Mouse (Mus musculus): ENCODE data around the gene Gm14548. TPM values are rescaled to one million over a fixed set of nuclear protein-coding genes. Genes with fewer than 3 reads are reported as not detected.
"Not testable (repeated sequence)": the region's sequence is repeated elsewhere in the genome, so short reads cannot be mapped to it uniquely, and the experiment has no call there.

Gm14548 gene
- polyA plus RNA-seq (2012; rRNA removed): not detected in 2 replicates

DNA sequence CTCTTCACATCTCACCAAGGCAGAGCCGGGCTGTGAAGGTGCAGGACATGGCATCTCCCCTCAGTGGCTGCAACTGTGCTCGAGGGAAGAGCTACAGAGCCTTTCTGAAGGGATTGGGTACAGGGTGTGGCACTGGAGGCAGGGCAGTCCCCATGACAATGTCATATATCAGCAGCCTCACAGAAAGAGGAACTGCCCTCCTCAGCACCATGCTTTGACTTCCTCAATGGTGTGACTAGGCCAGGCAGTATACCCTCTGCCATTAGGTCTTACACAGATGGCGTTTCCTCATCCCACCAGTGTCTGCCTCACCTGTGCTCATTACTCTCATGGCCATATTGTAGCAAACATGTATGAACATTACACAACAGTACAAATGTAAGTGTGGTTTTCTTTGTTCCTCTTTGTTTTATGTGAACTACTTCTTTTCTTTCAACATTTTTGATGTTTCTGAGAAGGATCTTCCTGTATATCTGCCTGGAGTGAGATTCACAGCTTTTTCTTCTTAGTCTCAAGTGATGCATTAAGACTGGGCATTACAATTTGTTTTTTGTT lies at the start of gene Gm14548:
Gene Gm14548, minus strand, starts transcription at position 85 of the 555 bp plus-strand sequence.
- not testable (repeated sequence) for H3K4me3 ChIP-seq (replicated peaks; ENCODE audit: insufficient read depth, low read depth, low read length); H3K27me3 ChIP-seq (ENCODE audit: control insufficient read depth, insufficient read depth, low read length); H3K4me1 ChIP-seq (ENCODE audit: control insufficient read depth, insufficient read depth, low read length); H3K27ac ChIP-seq (ENCODE audit: insufficient read depth, low read length); DNase-seq
- WGBS: 57% methylated on average over 3 of the region's 3 CpGs

DNA sequence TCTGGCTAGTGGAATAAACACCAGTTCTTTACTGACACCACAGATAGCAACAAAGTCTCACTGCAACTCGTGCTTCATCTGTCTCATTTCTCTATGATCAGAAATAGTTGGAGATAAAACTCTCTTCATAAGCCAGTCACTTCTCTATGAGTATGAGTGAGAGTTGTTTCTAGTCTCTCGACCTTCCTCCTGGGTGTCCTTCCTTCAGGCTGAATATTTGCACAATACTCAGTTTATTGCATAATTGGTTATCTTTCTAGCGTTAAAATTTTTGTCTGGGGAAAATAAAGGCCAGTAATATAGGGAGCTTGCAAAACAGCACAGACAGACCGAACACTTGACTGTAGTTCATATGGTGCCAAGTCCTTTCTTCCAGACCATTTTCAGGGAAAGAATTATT lies 48.2 kb upstream of the Gm14548 start:
- Histone ChIP-seq H3K4me3 (replicated peaks; ENCODE audit: insufficient read depth, low read depth, low read length) (no peak overlapping the region), H3K4me1 (ENCODE audit: control insufficient read depth, insufficient read depth, low read length) (no peaks in the 10 kb centered on the region), H3K27ac (ENCODE audit: insufficient read depth, low read length) (no peak overlapping the region), H3K27me3 (ENCODE audit: control insufficient read depth, insufficient read depth, low read length) (no peaks in the 10 kb centered on the region)
- TF ChIP-seq CTCF (IDR thresholded peaks at IDR 0.05; ENCODE audit: borderline replicate concordance, insufficient read depth, low read depth, low read length) (no peak), POLR2A (IDR thresholded peaks at IDR 0.05; ENCODE audit: borderline replicate concordance, insufficient read depth, low read length) (no peak)
- no peak for DNase-seq
- WGBS: 62% methylated on average over 4 of the region's 4 CpGs

DNA sequence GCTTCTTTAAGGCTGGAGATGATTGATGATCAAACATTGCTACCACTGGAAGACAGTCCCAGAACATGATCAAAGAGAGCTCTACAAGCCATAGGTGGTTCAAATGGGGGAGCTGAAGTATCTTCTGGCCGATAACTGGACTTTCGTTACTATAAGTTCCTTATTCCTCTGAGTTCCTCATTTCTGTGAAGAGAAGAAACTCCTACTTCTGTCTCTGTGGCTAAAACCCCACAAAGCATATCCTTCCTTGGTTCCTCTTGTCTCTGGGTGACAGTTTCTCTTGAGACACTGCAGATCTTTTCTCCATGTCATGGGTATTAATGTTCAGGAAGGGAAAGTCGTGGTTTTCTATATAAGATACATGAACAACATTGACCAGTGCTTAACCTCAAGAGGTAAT lies 43.0 kb upstream of the Gm14548 start:
- TF ChIP-seq POLR2A (IDR thresholded peaks at IDR 0.05; ENCODE audit: borderline replicate concordance, insufficient read depth, low read length): no peak
- TF ChIP-seq CTCF (IDR thresholded peaks at IDR 0.05; ENCODE audit: borderline replicate concordance, insufficient read depth, low read depth, low read length): no peak
- no peak for DNase-seq
- Histone ChIP-seq H3K4me1 (ENCODE audit: control insufficient read depth, insufficient read depth, low read length) (no peaks in the 10 kb centered on the region), H3K4me3 (replicated peaks; ENCODE audit: insufficient read depth, low read depth, low read length) (no peak overlapping the region), H3K27me3 (ENCODE audit: control insufficient read depth, insufficient read depth, low read length) (no peaks in the 10 kb centered on the region), H3K27ac (ENCODE audit: insufficient read depth, low read length) (no peak overlapping the region)
- WGBS: 70% methylated on average over 3 of the region's 3 CpGs

DNA sequence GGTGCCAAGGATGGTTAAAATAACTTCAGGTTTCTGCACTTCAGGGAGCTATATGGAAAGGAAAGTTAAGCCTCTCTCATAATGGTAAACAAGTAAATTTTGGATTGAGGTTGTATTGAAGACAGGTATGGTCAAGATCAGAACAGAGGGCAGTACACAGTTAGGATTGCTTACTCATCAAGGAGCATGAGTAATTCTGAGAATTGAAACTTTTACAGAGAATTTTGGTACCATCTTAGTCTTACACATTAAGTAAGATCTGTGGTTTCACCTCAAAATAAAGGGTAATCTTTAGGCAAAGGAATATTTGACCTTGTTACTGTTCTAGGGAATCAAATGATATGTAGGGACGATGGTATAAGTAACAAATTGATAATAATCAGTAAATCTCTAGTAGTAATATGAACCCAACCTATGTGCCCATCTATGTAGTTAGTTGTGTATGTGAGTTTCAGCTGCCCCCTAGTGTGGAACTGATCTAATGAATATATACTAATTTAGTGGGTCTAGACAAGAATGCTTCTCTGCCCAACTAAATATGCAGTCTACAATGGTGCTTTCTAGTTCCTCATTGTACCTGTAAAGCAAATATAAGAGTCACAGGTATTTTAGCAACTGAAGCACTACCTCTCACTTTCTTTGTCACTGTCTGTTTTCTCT lies 42.1 kb upstream of the Gm14548 start:
- Histone ChIP-seq H3K27ac (ENCODE audit: insufficient read depth, low read length) (no peak overlapping the region), H3K27me3 (ENCODE audit: control insufficient read depth, insufficient read depth, low read length) (no peaks in the 10 kb centered on the region), H3K4me3 (replicated peaks; ENCODE audit: insufficient read depth, low read depth, low read length) (no peak overlapping the region), H3K4me1 (ENCODE audit: control insufficient read depth, insufficient read depth, low read length) (no peaks in the 10 kb centered on the region)
- TF ChIP-seq POLR2A (IDR thresholded peaks at IDR 0.05; ENCODE audit: borderline replicate concordance, insufficient read depth, low read length) (no peak), CTCF (IDR thresholded peaks at IDR 0.05; ENCODE audit: borderline replicate concordance, insufficient read depth, low read depth, low read length) (no peak)
- no peak for DNase-seq
- 47% methylated on average over 1 of the region's 1 CpGs for WGBS

DNA sequence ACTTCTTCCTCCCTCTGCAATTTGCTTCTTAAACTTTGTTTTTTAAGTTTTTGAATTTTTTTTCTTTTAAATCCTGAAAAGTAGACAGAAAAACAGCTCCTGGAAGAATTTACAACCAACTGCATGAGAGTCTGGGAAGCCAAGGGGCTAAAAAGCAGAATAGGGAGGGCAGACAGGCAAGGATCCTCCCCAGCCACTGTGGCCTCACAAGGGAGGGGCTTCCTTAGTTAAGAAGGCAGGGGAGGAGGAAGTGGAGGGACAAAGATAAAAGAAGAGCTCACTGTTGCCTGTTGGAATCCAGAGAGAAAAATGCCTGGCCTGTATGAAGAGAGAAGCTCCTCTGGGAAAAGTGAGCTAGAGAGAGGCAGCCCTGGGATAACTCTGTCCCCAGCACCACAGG lies 37.6 kb upstream of the Gm14548 start:
- H3K27ac ChIP-seq (ENCODE audit: insufficient read depth, low read length); H3K4me1 ChIP-seq (ENCODE audit: control insufficient read depth, insufficient read depth, low read length); DNase-seq; H3K4me3 ChIP-seq (replicated peaks; ENCODE audit: insufficient read depth, low read depth, low read length); H3K27me3 ChIP-seq (ENCODE audit: control insufficient read depth, insufficient read depth, low read length): not testable (repeated sequence)

DNA sequence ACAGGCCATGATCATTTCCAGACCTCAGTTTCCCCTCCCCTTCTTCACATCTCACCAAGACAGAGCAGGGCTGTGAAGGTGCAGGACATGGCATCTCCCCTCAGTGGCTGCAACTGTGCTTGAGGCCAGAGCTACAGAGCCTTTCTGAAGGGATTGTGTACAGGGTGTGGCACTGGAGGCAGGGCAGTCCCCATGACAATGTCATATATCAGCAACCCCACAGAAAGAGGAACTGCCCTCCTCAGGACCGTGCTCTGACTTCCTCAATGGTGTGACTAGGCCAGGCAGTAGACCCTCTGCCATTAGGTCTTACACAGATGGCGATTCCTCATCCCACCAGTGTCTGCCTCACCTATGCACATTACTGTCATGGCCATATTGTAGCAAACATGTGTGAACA lies 17.5 kb upstream of the Gm14548 start, which contains the start of gene Lilra6:
Gene Lilra6, minus strand, starts transcription at position 117 of the 400 bp plus-strand sequence.
- not testable (repeated sequence) for DNase-seq; H3K27ac ChIP-seq (ENCODE audit: insufficient read depth, low read length); H3K4me1 ChIP-seq (ENCODE audit: control insufficient read depth, insufficient read depth, low read length); H3K4me3 ChIP-seq (replicated peaks; ENCODE audit: insufficient read depth, low read depth, low read length); H3K27me3 ChIP-seq (ENCODE audit: control insufficient read depth, insufficient read depth, low read length)
- 53% methylated on average over 2 of the region's 2 CpGs for WGBS

DNA sequence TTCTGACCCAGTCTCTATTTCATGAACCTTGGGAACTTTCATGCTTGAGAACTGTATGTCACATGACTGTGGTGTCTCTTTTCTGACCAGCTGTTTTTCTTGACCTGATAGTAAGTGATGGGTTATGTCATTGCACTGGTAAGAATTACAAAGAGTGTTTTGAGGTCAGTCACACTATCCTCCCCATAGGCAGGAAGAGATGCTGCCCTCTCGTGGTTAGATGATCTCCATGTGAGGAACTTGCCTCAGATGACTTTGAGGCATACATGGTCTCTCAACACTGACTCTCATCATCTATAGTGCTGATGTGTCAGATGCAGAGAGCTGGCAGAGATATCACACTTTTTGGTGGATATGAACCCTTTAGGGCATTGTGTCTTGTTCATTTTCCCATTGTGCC lies 5.8 kb upstream of the Gm14548 start:
- no peak for TF ChIP-seq CTCF (IDR thresholded peaks at IDR 0.05; ENCODE audit: borderline replicate concordance, insufficient read depth, low read depth, low read length)
- TF ChIP-seq POLR2A (IDR thresholded peaks at IDR 0.05; ENCODE audit: borderline replicate concordance, insufficient read depth, low read length): no peak
- no peak for DNase-seq
- WGBS: 16% methylated on average over 1 of the region's 1 CpGs
- Histone ChIP-seq H3K4me1 (ENCODE audit: control insufficient read depth, insufficient read depth, low read length) (no peaks in the 10 kb centered on the region), H3K27ac (ENCODE audit: insufficient read depth, low read length) (no peak overlapping the region), H3K4me3 (replicated peaks; ENCODE audit: insufficient read depth, low read depth, low read length) (no peak overlapping the region), H3K27me3 (ENCODE audit: control insufficient read depth, insufficient read depth, low read length) (no peaks in the 10 kb centered on the region)

DNA sequence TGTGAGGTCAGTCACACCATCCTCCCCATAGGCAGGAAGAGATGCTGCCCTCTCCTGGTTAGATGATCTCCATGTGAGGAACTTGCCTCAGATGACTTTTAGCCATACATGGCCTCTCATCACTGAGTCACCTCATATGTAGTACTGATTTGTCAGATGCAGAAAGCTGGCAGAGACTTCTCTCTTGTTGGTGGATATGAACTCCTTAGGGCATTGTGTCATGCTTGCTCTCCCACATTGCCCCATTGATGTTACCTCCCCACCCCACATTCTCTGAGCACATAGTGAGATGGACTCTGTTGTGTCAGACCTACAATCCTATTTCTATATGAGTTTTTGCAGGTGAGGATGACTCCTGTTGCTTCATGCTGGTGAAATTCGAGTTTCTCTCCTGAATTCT lies 22.9 kb downstream of the Gm14548 start:
- no CpG with 5 or more reads among the region's 1 CpGs for WGBS

DNA sequence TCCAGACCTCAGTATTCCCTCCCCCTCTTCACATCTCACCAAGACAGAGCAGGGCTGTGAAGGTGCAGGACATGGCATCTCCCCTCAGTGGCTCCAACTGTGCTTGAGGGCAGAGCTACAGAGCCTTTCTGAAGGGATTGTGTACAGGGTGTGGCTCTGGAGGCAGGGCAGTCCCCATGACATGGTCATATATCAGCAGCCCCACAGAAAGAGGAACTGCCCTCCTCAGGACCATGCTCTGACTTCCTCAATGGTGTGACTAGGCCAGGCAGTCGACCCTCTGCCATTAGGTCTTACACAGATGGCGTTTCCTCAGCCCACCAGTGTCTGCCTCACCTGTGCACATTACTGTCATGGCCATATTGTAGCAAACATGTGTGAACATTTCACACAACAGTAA lies 53.0 kb downstream of the Gm14548 start, which contains the start of gene Pira2:
Gene Pira2, minus strand, starts transcription at position 101 of the 400 bp plus-strand sequence.
- not testable (repeated sequence) for H3K27ac ChIP-seq (ENCODE audit: insufficient read depth, low read length); DNase-seq; H3K4me1 ChIP-seq (ENCODE audit: control insufficient read depth, insufficient read depth, low read length); H3K4me3 ChIP-seq (replicated peaks; ENCODE audit: insufficient read depth, low read depth, low read length); H3K27me3 ChIP-seq (ENCODE audit: control insufficient read depth, insufficient read depth, low read length)
- WGBS: no CpG with 5 or more reads among the region's 2 CpGs

More for the DNA sequence above, 22.9 kb downstream of the Gm14548 start:
- DNase-seq; H3K4me3 ChIP-seq (replicated peaks; ENCODE audit: insufficient read depth, low read depth, low read length); H3K27me3 ChIP-seq (ENCODE audit: control insufficient read depth, insufficient read depth, low read length); H3K4me1 ChIP-seq (ENCODE audit: control insufficient read depth, insufficient read depth, low read length); H3K27ac ChIP-seq (ENCODE audit: insufficient read depth, low read length): not testable (repeated sequence)

DNA sequence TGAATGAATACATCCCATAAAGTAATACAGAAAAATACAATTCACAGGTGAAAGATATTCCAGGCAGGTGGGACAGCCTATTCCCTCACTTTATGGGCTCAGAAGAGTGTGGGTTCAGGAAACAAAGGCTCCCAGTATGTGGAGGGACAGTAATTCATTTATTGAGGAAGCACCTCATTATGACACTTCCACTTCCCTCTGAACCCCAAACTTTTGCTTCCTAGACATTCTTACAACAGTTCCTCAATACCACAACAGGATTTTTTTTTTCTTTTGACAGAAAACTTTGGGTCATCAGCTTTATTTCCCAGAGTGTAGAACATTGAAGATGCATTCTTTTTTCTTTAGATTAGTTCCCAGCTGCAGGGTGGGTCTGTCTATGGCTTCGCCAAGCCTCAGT lies 60.1 kb downstream of the Gm14548 start:
- no CpG with 5 or more reads among the region's 1 CpGs for WGBS
- not testable (repeated sequence) for H3K27ac ChIP-seq (ENCODE audit: insufficient read depth, low read length); H3K27me3 ChIP-seq (ENCODE audit: control insufficient read depth, insufficient read depth, low read length); H3K4me3 ChIP-seq (replicated peaks; ENCODE audit: insufficient read depth, low read depth, low read length); DNase-seq; H3K4me1 ChIP-seq (ENCODE audit: control insufficient read depth, insufficient read depth, low read length)
